Mouse (Mus musculus) cerebellum, adult (tissue): Measurements from ENCODE around the gene Msi2.

ENCODE experiments used
- ATAC-seq: cut with Nextera tagmentation; 2 replicates; pipeline ENCODE4 v1.9.2; 2017; ENCODE audit warnings: mild to moderate bottlenecking, moderate library complexity, mixed read lengths; ENCODE audit not compliant: insufficient number of reproducible peaks, low FRiP score, low TSS enrichment

The Msi2 gene

DNA sequence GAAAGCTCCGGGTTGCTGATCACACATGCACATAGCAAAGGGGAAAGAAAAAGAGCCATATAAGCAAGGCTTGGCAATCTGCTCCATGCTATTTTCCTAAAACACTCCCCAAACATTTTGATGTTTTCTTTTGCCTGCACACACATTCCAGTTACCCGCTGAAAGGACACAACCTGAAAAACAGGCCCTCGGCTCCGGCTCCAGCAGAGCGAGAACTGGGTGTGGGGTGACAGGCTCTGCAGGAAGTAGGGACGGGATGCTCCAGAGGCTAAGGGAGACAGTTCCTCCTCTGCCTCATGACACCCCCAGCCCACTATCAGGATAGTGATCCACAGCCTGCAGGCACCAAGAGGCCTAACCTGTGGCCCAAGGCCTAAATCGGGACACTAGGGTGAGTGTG lies 32.3 kb downstream of the Msi2 start:
- no peak for ATAC-seq

DNA sequence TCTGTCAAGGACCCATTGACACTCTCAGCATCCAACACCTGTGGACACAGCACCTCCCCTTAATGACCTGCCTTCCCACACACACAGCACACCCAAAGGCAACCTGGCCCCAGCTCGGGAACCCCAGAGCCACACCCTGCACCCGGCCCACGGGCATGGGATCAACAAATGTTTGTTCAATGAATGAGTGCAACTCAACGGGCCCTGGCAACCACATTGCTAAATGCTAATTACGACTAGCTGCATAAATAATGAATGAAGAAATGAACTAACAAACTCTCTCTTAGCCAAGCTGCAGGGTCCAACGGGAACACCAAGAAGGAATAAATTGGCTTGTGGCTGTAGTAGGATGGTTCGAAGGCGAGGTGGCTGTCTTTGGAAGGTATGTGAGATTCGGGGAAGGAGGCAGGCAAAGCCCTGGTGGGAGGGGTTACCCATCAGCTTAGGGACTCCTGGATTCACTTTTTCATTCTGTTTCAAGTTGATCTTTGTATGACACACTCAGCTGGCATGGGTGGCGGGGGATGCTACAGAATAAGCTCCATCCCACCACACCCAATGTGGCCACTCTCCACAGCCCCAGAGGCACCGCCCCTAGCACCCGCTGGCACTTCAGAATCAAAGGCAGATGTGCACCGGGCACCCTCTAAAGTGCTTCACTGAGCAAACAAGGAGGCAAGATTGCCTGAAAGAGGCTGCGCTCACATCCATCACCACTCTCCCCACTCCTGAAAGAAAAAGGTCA lies 35.1 kb downstream of the Msi2 start:
- no peak for ATAC-seq

DNA sequence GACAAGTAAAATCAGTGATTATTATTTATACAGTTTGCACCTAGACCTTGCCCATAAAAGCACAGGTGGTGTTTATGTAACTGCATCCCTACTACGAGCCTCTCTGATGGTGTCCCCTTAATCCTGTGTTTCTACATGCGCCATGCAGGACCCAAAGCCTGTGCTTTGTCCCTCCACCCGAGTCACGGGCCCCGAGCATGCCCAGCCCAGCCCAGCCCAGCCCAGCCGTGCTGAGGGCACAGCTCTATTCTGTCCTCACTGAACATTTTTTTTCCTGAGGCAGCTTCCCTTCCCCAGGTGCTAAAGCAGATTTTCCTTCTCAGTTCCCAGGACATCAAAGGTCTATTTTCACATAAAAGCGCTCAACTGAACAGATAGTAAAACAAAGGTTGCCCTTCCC lies 41.0 kb downstream of the Msi2 start:
- ATAC-seq = no peak

DNA sequence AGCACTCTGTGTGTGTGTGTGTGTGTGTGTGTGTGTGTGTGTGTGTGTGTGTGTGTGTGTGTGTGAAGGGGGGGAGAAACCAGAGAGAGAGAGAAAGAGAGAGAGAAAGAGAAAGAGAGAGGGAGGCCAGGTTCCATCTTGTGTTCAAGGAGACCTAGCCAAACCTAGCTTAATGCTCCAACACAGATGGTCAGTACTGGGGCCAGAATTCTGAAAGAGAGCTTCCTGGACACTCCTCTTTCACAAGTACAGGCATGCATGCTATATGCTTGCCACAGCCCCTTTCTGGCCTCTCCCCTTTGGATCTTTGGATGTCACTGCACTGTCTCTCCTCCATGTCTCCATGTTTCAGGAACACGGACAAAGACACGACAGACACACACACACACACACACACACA lies 41.7 kb downstream of the Msi2 start:
- no peak; the same call in 1 of the 2 replicates for ATAC-seq

DNA sequence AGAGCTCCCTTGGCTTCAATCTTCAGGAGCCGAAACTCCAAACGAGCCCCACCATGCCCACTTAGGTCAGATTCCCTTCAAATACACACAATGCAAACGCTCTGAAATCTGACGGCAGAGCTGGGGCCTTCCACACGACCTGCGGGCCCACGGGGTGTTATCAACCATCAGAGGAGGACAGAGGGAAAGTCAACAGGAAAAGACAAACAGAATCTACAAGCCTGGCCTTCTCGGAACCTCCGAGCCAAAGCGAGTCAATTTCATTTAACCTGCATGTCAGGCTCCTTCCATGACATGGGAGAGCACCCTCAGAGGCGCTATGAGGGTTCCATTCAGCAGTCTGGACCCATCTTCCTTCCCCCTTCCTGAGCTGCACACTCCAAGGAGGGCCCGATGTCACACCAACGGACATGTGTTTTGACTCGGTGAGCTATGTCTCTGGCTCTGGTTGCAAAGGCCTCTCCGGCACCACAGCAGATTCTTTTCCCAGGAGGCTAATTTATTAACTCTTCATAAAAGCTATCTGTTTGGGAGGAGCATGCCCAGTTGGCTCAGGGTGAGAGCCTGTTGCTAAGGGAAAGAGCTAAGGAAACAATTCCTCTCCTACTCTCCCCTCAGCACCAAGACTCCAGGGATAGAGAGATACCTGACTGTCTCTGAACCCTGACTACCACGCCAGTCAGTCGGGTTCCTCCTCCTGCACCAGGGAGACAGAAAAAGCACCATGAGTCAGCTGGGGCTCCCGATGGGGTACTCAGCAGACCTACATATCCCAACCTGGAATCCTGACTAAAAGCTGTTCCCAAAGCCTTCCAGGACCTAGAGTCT lies 42.6 kb downstream of the Msi2 start:
- no peak for ATAC-seq

DNA sequence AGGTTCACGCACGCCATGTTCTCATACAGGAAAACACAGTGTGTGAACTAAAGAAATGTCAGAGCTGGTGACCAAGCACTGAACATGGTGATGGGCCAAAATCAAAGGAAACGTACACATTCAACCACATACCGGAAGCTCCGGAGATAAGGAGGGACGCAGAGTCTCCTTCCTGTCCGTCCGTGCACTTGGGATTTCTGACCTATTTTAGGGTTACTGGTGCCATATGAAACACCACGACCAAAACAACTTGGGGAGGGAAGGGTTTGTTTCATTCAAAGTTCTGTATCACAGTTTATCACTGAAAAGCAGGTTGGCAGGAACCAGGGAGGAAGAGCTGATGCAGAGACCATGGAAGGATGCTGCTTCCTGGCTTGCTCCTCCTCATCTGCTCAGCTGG lies 44.2 kb downstream of the Msi2 start:
- ATAC-seq = no peak

DNA sequence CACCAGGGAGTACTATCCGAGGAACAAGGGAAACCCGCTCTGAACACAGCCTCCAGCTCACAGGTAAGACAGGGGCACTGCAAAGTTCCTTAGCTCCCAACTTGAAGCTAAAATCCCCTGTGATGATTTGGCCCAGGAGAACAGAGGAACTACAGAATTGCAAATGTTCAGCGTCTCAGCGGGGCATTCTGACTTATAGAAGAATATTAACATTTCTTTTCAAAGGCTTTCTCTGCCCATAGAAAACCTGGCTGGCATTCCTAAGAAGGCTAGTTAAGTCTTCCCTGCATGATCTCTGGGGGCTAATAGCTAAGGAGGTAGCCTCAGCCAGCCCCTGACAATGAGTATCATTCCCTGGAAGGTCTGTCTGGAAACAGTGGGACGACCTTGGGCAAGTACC lies 47.4 kb downstream of the Msi2 start:
- no peak for ATAC-seq

DNA sequence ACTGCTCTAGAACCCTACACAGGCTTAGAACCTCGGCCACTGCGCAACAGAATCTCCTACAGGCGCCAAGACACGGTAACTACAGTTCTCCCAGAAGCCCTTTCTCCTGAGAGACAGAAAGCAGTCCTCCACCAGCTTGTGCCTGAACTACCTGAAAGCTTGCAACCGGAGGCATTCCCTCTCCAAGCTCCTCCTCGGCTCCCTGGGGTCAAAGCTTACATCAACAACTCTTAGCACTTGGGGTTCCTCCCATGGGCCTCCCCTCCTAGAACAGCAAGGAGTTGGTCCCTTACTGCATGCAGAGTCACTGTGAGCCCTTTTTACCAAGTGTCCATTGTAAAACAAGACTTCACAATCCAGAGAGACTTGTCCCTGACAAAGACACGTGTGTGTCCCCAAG lies 49.2 kb downstream of the Msi2 start:
- no peak for ATAC-seq

DNA sequence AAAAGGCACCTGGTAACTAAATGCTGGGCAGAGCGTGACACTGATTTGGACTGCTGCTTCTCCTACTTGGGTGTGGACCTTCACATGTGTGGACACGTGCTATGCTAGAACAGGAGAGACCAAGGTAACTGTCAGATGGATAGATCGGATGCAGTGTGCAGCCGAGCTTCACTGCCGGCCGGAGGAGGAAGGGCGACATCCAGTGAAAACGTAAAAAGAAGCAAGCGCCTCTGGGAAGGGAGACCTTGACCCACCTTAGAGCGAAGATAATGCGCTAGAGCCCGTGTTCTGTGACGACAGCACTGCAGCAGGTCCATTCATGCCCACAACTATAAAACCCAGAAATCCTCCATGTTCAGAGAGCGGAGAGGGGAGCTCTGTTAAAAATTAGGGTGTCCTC lies 50.0 kb downstream of the Msi2 start:
- ATAC-seq = no peak

DNA sequence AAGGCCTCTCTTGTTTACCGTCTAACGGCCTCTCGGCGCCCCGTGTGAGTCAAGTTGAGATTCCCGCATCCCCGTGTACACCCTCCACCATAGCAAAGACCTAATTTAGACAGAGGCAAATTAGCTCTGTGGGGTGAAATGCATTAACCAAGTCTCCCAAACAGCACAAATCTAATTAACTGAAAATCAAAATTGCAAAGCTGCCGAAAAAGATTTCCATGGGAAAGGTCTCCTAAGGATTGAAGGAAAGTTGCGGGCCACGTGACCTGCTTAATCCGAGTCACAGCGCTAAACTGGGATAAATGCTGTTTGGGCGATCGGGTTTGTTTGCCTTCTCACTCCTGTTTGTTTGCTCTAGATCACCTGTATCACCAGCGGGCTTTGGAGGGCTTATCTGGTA lies 52.5 kb downstream of the Msi2 start:
- ATAC-seq = no peak

DNA sequence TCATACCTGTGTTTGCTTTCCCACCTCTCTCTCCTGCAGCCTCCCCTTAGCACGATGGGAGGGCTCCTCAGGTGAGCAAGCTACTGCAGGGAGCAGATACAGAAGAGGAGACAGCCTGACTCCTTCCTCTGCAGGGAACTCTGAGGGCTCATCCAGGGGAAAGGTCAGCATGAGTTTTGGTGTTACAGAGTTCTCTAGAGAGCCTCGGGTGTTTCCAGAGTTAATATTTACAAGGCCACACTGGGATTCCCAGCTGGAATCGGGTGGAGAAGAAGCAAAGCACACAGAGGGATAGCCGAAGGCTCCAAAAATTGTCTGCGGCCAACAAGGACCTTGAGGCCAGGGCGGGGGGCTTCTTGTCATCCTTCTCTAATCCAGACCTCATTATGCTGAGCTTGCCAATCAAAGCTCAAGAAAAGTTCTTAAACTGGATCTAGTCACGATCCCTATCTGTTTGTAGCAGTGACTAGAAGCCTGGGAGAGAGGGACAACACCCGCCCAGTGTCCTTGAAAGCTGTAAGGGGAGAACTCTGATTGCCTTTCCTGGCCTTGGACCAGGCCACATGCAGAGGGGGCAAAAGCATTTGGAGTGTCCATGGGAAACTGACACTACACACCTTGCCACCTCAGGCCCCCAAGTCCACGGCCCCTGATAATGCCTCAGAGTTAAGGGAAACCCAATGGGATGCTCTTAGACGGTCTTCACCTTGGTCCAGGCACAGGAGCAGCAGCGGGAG lies 56.7 kb downstream of the Msi2 start:
- ATAC-seq = no peak

DNA sequence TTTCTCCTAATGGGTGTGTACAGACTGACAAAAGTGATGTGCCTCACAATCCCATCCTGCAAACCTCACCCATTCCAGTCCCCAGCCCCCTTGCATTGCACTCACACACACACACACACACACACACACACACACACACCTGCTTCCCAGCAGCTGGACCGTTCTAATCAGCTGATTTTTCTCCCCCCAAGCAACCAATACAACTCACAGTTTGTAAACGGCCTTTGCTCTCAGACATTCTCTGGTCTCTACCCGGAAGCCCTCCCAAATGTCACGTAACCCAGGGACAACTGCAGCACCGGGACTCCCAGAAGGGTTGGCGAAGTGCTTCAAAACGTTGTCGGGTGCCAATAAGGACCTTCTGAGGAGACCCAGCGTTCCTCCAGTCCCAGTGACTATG lies 57.9 kb downstream of the Msi2 start:
- ATAC-seq = no peak

DNA sequence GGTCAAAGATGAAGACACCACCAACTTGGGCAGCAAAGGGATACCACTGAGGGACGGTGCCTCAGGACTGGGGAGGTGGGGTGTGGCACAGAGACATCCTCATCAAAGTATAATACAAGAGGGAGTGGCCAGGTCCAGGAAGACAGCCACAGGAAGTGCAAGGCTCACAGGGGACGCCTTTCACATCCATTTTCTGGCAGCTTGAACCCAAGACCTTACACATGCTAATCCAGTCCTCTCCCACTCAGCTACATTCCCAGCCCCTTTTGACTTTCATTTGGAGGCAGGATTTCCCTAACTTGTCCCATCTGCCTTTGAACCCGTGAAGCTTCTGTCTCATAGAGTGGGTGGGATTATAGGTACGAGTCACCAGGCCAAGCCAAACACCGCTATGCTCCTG lies 59.4 kb downstream of the Msi2 start:
- no peak for ATAC-seq

DNA sequence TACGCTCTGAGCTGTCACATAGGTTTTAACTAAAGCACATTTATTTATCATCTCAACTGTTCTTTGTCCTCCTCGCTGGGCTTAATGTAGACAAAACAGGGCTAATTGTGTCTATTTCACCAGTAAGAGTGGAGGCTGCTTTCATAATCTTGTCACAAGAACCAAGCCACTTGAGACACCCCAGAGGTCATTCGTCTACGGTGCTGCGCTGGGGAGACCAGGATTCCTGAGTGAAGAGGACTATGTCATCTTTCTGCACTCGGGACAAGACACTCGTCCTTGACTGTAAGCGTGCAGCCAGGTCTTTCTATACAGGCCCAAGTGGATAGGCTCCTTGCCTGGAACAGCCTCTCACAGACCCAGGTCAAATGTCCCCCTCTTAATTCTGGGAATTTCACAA lies 62.5 kb downstream of the Msi2 start:
- no peak for ATAC-seq

DNA sequence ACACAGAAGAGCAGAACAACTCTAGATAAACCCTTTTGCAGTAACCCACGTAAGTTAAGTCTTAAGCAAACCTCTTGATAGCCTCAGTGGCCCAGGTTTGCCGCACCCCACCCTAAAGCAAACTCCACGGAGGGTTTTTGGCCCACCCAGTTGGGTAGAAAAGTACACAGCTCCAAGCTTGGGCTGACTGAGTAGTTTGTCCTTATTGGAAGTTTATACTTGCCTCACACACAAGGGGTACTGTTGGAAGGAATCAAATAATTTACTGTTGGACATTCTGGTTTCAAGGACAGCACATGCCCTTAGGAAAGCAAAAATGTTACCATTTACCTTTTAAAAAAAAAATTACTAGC lies 63.1 kb downstream of the Msi2 start:
- no peak for ATAC-seq

DNA sequence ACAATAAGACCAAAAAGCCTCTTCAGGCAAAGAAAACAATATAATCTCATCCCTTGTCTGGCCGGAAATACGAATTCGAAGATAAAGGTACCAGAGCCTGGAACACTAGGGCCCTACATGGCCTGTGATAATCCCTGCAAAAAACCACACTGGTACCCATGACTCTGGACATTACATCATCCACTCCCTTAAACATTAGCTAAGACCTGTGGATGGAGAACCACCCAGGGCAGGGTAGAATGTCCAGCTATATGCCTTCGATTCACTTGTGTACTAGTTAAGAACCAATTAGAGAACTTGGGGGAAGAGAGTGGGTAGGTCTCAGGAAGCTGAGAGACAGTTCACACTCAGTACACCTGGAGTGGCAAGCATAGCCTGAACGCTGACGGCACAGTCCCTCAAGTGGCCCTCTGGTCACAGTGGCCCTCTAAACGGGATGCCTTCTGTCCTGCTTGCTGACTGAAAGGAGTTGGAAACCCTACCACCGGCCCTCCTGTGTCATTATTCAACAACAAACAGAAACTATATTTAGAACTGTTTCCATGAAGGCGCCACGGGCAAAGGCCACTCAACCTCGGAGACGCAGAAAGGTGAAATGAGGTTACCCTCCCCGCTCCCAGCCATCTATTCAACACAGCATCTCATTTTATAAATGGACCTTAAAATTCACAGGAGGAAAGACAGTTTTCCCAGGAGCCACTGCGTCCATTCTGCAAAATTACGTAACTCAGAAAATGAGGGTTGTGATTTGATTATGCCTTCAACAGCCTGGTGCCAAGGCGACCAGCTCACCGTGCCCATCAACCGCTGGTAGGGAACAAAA lies 63.7 kb downstream of the Msi2 start:
- ATAC-seq = no peak

DNA sequence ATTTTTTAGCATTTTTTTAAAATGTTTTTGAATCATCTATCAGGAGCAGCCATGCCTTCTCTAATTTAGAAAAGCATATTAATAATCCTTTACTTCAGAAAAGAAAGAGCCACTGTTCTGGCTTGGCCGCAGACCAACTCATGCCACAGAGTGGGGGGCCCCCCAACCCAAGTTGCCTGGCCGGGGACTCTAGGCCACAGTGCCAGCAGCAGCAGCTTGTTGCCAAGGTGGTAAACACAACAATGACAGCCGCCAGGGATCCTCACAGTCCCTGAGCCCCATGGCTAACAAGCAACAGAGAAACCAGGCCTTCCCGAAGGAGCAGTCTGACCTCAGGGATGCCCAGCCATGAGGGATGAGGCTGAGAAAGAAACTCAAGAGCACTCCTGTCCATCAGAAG lies 68.0 kb downstream of the Msi2 start:
- ATAC-seq = no peak

DNA sequence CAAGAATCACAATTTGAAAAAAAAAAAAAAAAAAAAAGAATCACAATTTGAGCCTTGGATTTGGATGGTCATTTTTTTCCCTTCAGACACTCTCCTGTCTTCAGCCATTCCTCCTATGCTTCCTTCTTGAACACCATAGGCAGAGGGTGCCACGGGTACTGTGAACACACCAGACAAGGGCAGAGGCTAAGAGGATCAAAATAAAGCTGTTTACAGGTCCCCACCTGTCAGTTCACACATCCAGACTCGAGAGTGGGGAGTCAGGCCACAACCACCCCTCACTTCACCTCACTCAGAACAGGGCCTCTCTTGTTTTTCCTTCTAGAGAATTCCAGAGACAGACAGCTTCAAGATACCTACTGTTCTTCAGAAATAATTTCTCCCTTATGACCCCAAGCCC lies 69.3 kb downstream of the Msi2 start:
- no peak for ATAC-seq

DNA sequence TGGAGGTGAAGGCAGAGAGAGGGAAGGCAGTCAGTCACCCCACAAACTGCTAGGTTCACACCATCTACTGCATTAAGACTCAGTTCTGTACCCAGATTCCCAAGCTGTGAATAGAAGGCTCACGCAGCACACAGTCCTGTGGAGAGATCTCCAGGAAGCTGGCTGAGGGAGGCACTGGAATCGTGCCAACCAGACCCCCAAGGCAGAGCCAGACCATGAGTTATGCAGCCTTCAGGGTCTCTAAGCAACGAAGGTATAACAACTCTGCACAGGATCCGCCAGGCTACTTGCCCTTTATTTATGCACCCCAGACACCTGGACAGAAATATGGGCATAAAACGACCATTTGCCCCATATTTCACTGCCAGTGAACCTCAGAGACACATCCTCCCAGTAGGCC lies 69.9 kb downstream of the Msi2 start:
- no peak for ATAC-seq

DNA sequence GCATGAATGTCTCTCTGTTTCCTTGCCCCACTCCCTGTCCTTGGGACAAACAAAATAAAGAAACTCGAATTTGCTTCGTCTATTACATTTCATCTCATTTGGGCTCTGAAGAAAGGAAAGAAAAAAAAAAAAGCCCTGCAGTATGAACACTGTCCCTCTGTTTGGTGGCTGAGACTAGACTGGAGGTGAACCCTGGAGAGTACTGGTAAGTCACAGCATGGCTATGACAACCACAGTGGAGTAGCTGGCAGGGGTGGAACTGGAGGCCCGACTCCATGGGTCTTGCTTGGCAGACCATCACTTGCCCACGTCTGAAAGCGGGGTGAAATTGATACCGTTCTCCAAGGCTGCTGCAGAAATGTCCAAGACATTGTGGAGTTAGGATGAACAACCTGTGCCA lies 71.8 kb downstream of the Msi2 start:
- no peak for ATAC-seq

DNA sequence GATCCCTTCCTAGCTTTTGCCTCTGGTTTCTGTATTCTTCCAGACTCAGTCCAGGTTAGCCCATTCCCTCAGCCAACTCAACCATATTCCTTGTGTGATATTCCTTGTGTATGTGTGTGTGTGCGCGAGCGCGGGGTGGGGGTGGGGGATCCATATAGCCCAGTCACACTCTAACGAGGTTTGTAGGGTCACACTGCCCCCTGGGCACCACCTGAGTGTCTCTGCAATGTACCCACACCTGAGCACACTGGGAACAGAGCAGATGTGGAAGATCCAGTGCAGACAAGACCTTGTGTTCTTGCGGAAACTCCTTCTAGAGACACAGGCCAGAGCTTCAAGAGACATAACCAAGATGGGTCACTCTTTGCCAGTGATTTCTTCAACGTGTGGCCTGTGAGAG lies 72.5 kb downstream of the Msi2 start:
- no peak for ATAC-seq
